Mouse (Mus musculus) T-cell, adult 2 months (primary cell): ENCODE measurements around the gene Hjurp.
A peak's percentile ranks its signal among the peaks of the same experiment; 100 is the strongest.
"Not testable (repeated sequence)": the region's sequence is repeated elsewhere in the genome, so short reads cannot be mapped to it uniquely, and the experiment has no call there.

Source experiments
- DNase-seq: peaks from one replicate; pipeline ENCODE4 v3.0.0; 2022; ENCODE audit warnings: low spot score

Gene Hjurp

DNA sequence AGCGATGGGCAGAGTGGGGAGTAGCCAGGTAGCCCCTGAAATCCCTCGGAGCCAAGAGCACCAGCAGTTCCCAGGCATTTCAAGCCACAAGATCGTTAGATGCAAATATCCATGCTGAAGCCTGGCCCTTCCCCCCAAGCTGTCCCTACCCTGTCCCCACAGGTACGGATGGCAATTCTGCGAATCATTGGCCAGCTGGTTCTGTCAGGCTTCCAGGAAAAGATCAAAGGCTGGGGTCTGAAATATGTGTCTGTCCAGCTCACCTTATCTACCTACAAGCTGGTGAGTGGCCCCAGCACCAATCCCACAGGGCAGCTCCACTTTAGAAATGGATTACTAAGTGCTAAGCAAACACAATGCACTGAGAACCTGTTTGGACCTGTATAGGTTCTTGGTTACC is 40.1 kb downstream of the Hjurp start:
- no peak for DNase-seq

- DNase-seq: no peak
Observed at GRCm38 (mm10) chr1:88235894-88236415, 41.5 kb downstream of the Hjurp start.

GRCm38 (mm10) chr1:88235046-88235893 is 42.2 kb downstream of the Hjurp start:
- DNase-seq: no peak

DNA sequence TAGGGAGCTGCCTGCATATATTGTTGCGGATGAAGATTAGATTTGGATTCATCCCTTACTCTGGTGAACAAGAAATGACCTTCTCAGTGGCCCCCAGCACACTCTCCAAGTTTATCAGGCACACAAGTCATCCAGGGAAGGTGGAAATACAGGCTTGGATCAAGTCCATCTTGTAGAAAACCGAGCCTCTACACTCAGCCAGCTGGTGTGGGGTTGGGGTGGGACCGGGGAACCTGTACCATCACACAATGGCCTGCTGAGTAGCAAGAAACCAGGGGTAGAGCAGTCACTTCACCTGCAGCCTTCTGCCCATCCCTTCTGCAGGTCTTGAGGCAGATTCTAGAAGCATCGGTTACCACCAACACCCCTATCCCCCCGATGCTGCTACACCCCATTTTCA is 42.8 kb downstream of the Hjurp start:
- no peak for DNase-seq

DNA sequence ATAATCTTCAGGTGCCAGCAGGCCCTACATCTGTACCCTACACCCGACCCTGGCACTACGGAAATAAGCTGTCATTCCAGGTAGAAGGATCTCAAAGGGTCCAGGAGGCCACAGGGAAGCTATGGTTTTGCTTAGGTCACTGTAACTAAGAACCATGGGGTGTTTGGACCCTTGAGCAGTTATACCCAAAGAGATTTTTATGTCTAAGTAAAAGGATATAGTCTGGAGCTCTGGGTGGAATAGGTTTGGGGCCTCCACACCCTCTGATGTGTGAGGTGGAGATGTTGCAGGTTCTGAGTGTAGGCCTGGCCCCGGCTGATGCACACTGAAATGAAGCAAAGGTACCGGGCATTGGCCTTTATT is 43.2 kb downstream of the Hjurp start:
- DNase-seq: no peak

GRCm38 (mm10) chr1:88233421-88234247 is 43.8 kb downstream of the Hjurp start:
- no peak for DNase-seq

GRCm38 (mm10) chr1:88232664-88233380 is 44.6 kb downstream of the Hjurp start:
- DNase-seq: no peak

DNA sequence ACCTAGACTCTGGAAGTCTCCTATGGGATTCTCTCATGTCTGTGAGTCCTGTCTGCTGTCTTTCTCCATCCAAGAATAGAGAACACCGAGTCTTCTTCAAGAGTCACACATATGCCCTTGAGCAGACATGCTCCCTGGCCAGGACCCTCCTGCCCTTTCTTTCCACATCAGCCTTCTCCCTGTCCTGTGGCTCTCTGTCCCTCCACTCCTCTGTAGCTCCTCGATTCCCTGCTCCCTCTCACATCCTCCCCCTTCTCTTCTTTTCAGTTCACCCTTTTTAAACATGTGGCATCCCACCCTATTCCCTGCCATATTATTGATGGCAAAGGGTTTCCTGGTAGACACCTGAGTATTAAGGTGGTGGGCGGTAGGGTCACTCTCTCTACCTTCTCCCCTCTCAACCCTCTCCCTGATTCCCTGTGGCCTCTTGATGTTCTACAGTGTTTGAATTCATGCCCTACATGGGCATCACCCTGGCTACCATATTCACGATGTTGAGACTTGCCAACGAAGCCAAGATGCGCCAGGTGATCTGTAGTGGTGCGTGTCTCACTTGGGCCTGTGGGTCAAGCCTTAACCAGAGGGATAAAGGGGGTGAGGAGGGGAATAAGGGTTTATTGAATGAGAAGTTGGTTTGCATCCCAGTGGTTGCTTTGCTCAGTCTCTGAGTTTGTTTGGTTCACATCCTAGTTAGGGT is 45.5 kb downstream of the Hjurp start:
- DNase-seq: no peak

- DNase-seq: no peak
Observed at GRCm38 (mm10) chr1:88230981-88231802, 46.2 kb downstream of the Hjurp start.

DNA sequence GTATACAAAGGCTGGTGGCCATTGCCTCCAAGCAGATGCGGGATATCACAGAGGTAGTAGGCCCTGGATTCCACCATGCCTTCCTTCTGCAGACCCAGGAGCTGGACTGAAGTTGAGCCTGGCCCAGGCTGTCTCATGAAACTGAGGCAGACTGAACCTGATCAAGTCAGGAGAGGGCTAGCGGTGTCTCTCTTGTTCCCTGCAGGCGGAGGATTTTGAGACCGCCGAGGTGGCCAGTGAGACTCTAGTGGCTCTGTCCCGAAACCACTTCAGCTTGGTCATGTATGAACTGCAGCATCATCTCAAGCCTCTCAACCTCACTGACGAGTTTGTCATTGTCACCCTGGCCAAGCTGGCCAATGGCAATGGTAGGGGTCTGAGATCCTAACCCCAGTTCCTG is 47.0 kb downstream of the Hjurp start:
- no peak for DNase-seq

DNA sequence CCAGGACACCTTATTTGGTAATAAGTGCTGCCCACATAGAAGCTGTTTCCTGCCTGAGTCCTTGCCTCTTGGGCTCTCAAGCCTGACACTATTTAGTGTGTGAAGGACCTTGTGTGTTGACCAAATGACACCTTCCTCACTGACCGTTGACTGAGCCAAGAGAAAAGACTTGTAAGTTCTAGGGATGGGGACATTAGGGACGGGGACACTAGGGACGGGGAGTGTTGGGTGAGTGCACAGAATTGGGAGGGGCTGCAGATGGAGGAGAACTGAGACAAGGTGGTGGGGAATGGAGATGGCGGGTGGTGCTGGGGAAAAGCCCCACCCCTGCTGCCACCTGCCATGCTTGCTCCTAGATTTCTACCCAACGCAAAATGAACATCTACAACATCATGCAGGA is 47.4 kb downstream of the Hjurp start:
- no peak for DNase-seq

GRCm38 (mm10) chr1:88229566-88229965 is 47.9 kb downstream of the Hjurp start:
- no peak for DNase-seq

DNA sequence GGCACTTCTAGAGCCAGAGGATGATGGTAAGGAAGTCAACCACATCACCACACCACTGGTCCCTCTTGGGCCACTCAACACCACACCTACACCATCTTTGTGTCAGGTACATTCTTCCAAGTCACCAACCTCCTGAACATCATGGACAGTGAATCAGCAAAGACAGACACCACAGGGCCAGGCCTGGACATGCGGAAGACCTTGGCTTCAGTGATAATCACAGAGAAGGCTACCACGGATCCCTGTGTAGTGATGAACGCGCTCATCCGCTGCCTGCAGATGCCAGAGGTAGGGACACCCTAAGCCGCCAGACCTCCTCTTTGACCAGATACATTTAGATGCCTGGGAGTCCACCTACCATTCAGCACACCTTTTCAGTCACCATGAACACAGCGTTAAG is 49.3 kb downstream of the Hjurp start:
- DNase-seq: peak; percentile 6

DNA sequence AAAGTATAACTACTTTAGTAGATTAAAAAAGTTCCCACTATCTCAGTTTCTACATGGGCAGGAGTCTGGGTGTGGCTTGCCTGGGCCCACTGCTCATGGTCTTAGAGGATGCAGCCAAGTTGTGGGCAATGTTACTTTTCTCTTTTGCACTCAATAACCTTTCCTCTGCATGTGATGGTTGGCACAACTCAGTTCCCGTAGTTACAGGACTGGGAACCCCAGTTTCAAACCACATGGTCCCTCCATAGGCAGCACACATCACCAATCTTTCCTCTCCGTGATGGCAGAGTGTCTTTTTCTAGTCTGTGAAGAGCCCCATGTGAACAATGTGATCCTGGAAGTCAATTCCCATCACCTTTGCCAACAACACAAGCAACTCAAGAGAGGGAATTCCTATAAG is 50.0 kb downstream of the Hjurp start:
- DNase-seq: peak; percentile 9

DNA sequence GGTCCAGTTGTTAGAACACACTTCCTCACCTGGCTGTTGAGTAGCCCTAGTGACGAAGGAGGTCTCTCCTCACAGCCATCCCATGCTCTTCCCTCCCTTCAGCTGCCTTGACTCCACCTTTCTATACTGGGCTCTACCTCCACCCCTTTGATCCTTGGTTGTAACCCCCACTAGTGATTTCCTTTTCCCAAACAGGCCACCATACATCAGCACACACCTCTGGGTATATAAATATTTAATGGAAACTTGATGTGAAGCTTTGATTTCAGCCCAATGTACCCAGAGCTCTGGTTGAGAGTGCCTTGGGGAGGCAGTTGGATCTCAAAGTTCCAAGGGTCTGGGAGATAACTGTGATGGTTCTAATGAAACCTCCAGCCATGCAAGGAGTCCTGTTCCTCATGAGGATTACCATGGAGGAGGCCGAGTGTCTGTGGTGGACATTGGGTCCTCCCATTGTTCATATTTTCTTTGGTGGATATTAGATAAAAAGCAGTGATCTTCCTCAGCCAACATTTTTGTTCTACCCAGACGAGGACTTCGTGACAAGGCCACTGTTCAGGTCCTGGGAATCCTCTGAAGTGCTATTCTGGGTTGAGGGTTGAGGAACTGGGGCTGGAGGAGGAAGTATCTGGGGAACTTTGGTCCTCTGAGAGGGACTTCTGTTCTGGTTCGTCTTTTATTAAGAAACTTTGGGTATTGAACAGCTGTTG is 50.6 kb downstream of the Hjurp start, which contains the start of gene Mroh2a:
Mroh2a (plus strand) TSS at position 317 of the 710 bp plus-strand sequence.
- DNase-seq: no peak

DNA sequence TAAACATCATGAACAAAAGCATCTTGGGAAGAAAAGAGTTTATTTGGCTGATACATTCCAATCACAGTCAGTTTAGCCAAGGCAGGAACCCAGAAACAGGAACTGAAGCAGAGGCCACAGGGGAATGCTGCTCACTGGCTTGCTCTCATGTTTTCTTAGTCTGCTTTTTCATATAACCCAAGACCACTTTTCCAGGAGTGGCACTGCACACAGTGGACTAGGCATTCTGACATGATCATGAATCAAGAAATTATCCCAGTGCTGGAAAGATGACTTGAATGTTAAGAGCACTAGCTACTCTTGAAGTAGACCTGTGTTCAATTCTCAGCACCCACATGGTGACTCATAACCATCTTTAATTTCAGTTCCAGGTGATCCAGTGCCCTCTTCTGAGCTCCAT is 51.7 kb downstream of the Hjurp start:
- DNase-seq: peak; percentile 0

- DNase-seq: not testable (repeated sequence)
Observed at GRCm38 (mm10) chr1:88225301-88225700, 52.1 kb downstream of the Hjurp start.

- DNase-seq: no peak
Observed at GRCm38 (mm10) chr1:88224029-88224776, 53.2 kb downstream of the Hjurp start.

DNA sequence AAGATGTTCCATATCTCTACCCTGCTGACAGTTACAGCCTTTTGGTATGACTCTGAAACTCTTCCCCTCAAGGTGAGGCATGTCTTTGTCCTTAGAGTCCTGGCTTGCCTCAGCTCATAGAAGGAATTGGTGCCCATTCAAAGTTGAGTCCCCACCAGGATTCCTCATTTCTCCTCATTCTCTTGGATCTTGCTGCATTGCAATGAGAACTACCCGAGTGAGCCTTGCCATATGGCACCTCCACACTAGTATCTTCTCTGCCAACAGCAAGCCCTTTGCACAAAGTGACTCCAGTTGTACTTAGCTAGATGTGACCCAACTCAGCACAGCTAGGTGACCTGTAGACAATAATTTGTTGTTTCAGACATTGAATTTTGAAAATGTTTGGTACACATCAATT is 53.8 kb downstream of the Hjurp start:
- DNase-seq: no peak
